Mouse (Mus musculus) limb, embryonic 11.5 days (tissue): ENCODE measurements around the gene Frmd4a. TPM values are rescaled to one million over a fixed set of nuclear protein-coding genes. Genes with fewer than 3 reads are reported as not detected.

Source experiments
- ATAC-seq: fragments of 200-750 bp; cut with Nextera tagmentation; 2 replicates; pipeline ENCODE4 v1.8.0; 2017; ENCODE audit warnings: low read depth; ENCODE audit not compliant: insufficient number of reproducible peaks, low FRiP score, low TSS enrichment
- DNase-seq: peaks from one replicate; pipeline ENCODE4 v3.0.0-alpha.2; 2015; ENCODE audit warnings: low spot score
- H3K27ac ChIP-seq: fragments of 300-500 bp; sonication (generic); replicated peaks from 2 replicates; pipeline ENCODE4 v1.5.1; 2014; ENCODE audit warnings: low read depth, mild to moderate bottlenecking, low read length
- H3K27me3 ChIP-seq: fragments of 300-500 bp; sonication (generic); 2 replicates; pipeline ENCODE4 v1.6.1; 2014; ENCODE audit warnings: mild to moderate bottlenecking, low read length, mixed read lengths; ENCODE audit not compliant: control insufficient read depth, insufficient read depth
- H3K36me3 ChIP-seq: fragments of 300-500 bp; sonication (generic); 2 replicates; pipeline ENCODE4 v1.6.1; 2014; ENCODE audit warnings: mild to moderate bottlenecking, low read length, moderate library complexity, mixed read lengths; ENCODE audit not compliant: control insufficient read depth, insufficient read depth
- H3K4me1 ChIP-seq: fragments of 300-500 bp; sonication (generic); 2 replicates; pipeline ENCODE4 v1.6.1; 2014; ENCODE audit warnings: low read length, mixed read lengths; ENCODE audit not compliant: control insufficient read depth, insufficient read depth
- H3K4me2 ChIP-seq: fragments of 300-500 bp; sonication (generic); 2 replicates; pipeline ENCODE4 v1.6.1; 2014; ENCODE audit warnings: low read depth, mild to moderate bottlenecking, moderate library complexity; ENCODE audit not compliant: severe bottlenecking
- H3K4me3 ChIP-seq: fragments of 300-500 bp; sonication (generic); 2 replicates; pipeline ENCODE4 v1.5.1; 2014; ENCODE audit warnings: low read depth, low read length
- H3K9ac ChIP-seq: fragments of 300-500 bp; sonication (generic); 2 replicates; pipeline ENCODE4 v1.6.1; 2014; ENCODE audit warnings: mild to moderate bottlenecking, low read length
- H3K9me3 ChIP-seq: fragments of 300-500 bp; sonication (generic); 2 replicates; pipeline ENCODE4 v1.6.1; 2016; ENCODE audit warnings: low read length; ENCODE audit not compliant: control insufficient read depth
- WGBS: fragments of 180-500 bp; shearing (Covaris S2); extraction: QIAGEN DNeasy Blood & Tissue Kit; methylation state at CpG from one replicate; pipeline ENCODE4 v1.1.7; 2014; 5-methylcytosine and 5-hydroxymethylcytosine counted together
- polyA plus RNA-seq: library from polyadenylated mRNA; unstranded; fragments of >200 nt; fragmentation: Nextera tagmentation; extraction: Ambion mirVana; gene quantifications from 2 replicates; pipeline ENCODE4 v1.2.1, GENCODE M21; 2014

Frmd4a gene
- polyA plus RNA-seq, 1 experiment from 2014 or later: 65.3 TPM

DNA sequence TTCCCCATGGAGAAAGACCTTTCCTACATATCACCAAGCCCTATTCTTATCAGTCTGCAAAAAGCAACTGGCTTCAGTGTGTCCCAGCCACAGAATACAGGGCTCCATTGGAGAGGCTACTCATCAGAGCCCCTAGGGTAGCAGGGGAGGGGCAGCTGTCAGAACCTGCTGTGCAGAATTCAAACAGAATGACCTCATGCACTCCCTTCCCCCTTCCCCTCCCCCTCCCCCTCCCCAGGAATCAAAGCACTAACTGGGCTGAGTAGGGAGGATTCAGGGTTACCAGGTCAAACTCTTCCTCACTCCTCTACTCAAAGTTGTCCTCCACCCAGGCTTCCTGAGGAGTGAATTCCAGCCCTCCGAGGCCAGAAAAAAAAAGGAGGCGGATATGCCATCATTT is 444.0 kb downstream of the Frmd4a start:
- Histone ChIP-seq H3K36me3 (no peaks in the 10 kb centered on the region), H3K9me3 (no peaks in the 10 kb centered on the region), H3K9ac (no peak overlapping the region), H3K4me1 (peaks cover 17% of the 10 kb centered on the region), H3K27ac (no peak overlapping the region), H3K4me2 (no peak overlapping the region), H3K4me3 (no peak overlapping the region), H3K27me3 (no peaks in the 10 kb centered on the region)
- WGBS: 28% methylated on average over 2 of the region's 2 CpGs
- no peak for DNase-seq
- no peak for ATAC-seq

DNA sequence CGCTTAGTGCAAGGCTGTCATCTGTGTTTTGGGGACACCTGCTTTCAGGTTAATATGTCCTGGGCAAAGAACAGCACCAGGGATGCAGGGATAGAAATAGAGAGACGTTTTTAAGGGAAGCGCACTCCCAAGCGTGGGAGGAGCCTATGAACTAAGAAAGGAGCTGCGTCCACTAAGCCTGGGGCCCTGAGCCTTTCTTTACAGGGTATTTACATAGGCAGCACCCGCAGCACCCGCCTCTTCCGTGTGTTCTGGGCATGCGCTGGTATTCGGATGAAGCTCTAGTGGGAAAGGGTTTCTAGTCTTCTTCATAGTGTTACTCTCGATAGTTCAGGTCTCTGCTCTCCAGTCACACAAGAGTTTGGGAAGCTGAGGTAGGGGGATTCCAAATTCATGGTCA is 445.0 kb downstream of the Frmd4a start:
- ATAC-seq (no peak), DNase-seq (no peak)
- H3K4me2 ChIP-seq: no peak overlapping the region
- no peak overlapping the region for H3K9ac ChIP-seq
- H3K4me3 ChIP-seq: no peak overlapping the region
- H3K9me3 ChIP-seq: no peaks in the 10 kb centered on the region
- no peaks in the 10 kb centered on the region for H3K27me3 ChIP-seq
- no peaks in the 10 kb centered on the region for H3K36me3 ChIP-seq
- H3K4me1 ChIP-seq: peaks cover 17% of the 10 kb centered on the region
- H3K27ac ChIP-seq: no peak overlapping the region
- WGBS: 48% methylated on average over 11 of the region's 11 CpGs

DNA sequence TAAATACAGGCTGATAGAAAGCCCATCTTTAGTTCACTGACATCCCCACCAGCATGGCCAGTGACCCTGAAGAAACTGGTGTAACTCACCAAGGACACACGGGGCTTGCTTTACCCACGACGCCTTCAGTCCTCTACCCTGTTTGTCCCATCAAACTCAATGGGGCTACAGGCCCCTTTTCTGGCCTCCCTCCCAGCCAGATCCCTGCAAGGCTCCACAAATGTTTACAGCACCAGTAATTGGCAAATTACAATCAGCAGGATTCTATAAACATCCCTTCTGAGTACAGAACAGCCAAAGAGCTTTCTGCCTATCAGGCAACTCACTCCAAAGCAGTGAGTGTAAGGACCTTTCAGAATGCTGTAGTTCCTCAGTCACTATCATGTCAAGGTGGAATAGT is 448.6 kb downstream of the Frmd4a start:
- 30% methylated on average over 3 of the region's 3 CpGs for WGBS
- Histone ChIP-seq H3K4me2 (no peak overlapping the region), H3K27ac (no peak overlapping the region), H3K4me1 (peaks cover 8% of the 10 kb centered on the region), H3K4me3 (no peak overlapping the region), H3K9me3 (peaks cover 6% of the 10 kb centered on the region; the same call in 1 of the 2 replicates), H3K27me3 (no peaks in the 10 kb centered on the region), H3K9ac (no peak overlapping the region), H3K36me3 (no peaks in the 10 kb centered on the region)
- DNase-seq (no peak), ATAC-seq (no peak)

GRCm38 (mm10) chr2:4467314-4467713 is 449.8 kb downstream of the Frmd4a start:
- WGBS: 93% methylated on average over 7 of the region's 7 CpGs
- H3K27ac ChIP-seq: no peak overlapping the region
- no peak for ATAC-seq
- H3K4me2 ChIP-seq: no peak overlapping the region
- no peak for DNase-seq
- no peak overlapping the region for H3K9ac ChIP-seq
- no peaks in the 10 kb centered on the region for H3K27me3 ChIP-seq
- peaks cover 5% of the 10 kb centered on the region for H3K4me1 ChIP-seq
- H3K4me3 ChIP-seq: no peak overlapping the region
- peaks cover 6% of the 10 kb centered on the region; the same call in 1 of the 2 replicates for H3K9me3 ChIP-seq
- H3K36me3 ChIP-seq: no peaks in the 10 kb centered on the region

GRCm38 (mm10) chr2:4472760-4473480 is 455.4 kb downstream of the Frmd4a start:
- Histone ChIP-seq H3K4me2 (no peak overlapping the region), H3K9me3 (peaks cover 6% of the 10 kb centered on the region; the same call in 1 of the 2 replicates), H3K27ac (no peak overlapping the region), H3K4me3 (no peak overlapping the region), H3K4me1 (no peaks in the 10 kb centered on the region), H3K36me3 (no peaks in the 10 kb centered on the region), H3K9ac (no peak overlapping the region), H3K27me3 (no peaks in the 10 kb centered on the region)
- ATAC-seq: no peak
- 79% methylated on average over 7 of the region's 7 CpGs for WGBS
- no peak for DNase-seq

- Histone ChIP-seq H3K36me3 (no peaks in the 10 kb centered on the region), H3K4me2 (no peak overlapping the region), H3K9me3 (0 out of 2 replicates have a peak, but pooled peaks cover 2% of the 10 kb centered on the region), H3K4me1 (no peaks in the 10 kb centered on the region), H3K9ac (no peak overlapping the region), H3K27ac (no peak overlapping the region), H3K27me3 (no peaks in the 10 kb centered on the region), H3K4me3 (no peak overlapping the region)
- ATAC-seq (no peak), DNase-seq (no peak)
- WGBS: 82% methylated on average over 7 of the region's 8 CpGs
Observed at GRCm38 (mm10) chr2:4473866-4474538, 456.5 kb downstream of the Frmd4a start.

- Histone ChIP-seq H3K27ac (no peak overlapping the region), H3K4me1 (no peaks in the 10 kb centered on the region), H3K4me3 (no peak overlapping the region), H3K27me3 (no peaks in the 10 kb centered on the region), H3K9ac (no peak overlapping the region), H3K9me3 (no peaks in the 10 kb centered on the region), H3K36me3 (no peaks in the 10 kb centered on the region), H3K4me2 (no peak overlapping the region)
- no peak for DNase-seq
- no peak for ATAC-seq
Observed at GRCm38 (mm10) chr2:4474539-4474937, 457.0 kb downstream of the Frmd4a start.

- Histone ChIP-seq H3K9me3 (no peaks in the 10 kb centered on the region), H3K9ac (no peak overlapping the region), H3K4me2 (no peak overlapping the region), H3K27me3 (no peaks in the 10 kb centered on the region), H3K4me3 (no peak overlapping the region), H3K36me3 (no peaks in the 10 kb centered on the region), H3K27ac (no peak overlapping the region), H3K4me1 (no peaks in the 10 kb centered on the region)
- DNase-seq (no peak), ATAC-seq (no peak)
- 71% methylated on average over 4 of the region's 4 CpGs for WGBS
Observed at GRCm38 (mm10) chr2:4475991-4476390, 458.5 kb downstream of the Frmd4a start.
